Comparison of ENCODE assay signal across 10 mouse cellular contexts in the genomic region with DNA sequence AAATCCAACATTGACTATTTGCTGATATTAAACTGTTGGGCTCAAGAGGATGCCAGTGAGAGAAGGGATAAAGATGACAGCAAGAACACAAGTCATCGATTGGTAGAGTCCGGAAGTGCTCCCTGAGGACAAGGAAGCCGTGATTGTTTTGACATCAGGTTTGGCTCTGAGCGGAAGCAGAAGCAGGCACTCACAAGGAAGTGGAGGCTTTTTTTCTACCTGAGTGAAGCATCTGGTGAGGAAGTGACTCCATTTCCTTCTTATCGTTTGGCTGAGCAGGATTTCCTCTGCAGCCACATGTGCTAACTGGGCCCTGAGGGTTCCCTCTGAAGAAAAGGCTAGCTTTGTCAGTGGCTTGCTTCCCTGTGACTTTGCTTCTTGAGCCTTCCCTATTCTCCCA.
DNase-seq lines count a peak whose midpoint lies in the region; ATAC-seq and TF ChIP-seq lines count a peak whose summit lies in the region.
"Had no signal": no experiment of that assay in that cellular context is flagged by ENCODE, and none has a peak within 500 bp of the region (broad histone marks: within the 10 kb centered on the region; RNA-seq: fewer than 3 reads in every experiment).

No protein-coding gene starts in this region.

- TF ChIP-seq CTCF in gastrocnemius, adult 2 months (IDR thresholded peaks at IDR 0.05) = no peak
- TF ChIP-seq CTCF in thymus, adult 2 months (IDR thresholded peaks at IDR 0.05; ENCODE audit: borderline replicate concordance, control insufficient read depth, extremely low read depth, insufficient read depth, low read length, poor library complexity) = no peak

- intact Hi-C loops in gastrocnemius, adult 2 months (cut with DNase I) = no loop called here

- no peak for TF ChIP-seq POLR2A in thymus, adult 2 months (IDR thresholded peaks at IDR 0.05; ENCODE audit: control insufficient read depth, extremely low read depth, insufficient read depth, low read length, poor library complexity)

- no peaks in the 10 kb centered on the region for H3K27me3 ChIP-seq in midbrain, embryonic 11.5 days (ENCODE audit: control insufficient read depth, insufficient read depth, low read length)
- no peaks in the 10 kb centered on the region for H3K27me3 ChIP-seq in midbrain, embryonic 14.5 days (ENCODE audit: control insufficient read depth, insufficient read depth, low read length)
- H3K27me3 ChIP-seq in thymus, adult 2 months (ENCODE audit: control insufficient read depth, insufficient read depth, low read length) = no peaks in the 10 kb centered on the region

- H3K9me3 ChIP-seq in midbrain, embryonic 11.5 days (ENCODE audit: control insufficient read depth, low read length) = no peaks in the 10 kb centered on the region
- no peaks in the 10 kb centered on the region for H3K9me3 ChIP-seq in midbrain, embryonic 14.5 days (ENCODE audit: control insufficient read depth, low read length)
- H3K9me3 ChIP-seq: hindbrain, embryonic 10.5 days had no signal

- H3K4me2 ChIP-seq in midbrain, embryonic 11.5 days = no peak overlapping the region
- H3K4me2 ChIP-seq in midbrain, embryonic 14.5 days (ENCODE audit: low read length) = no peak overlapping the region

- ATAC-seq in midbrain, embryonic 11.5 days (ENCODE audit: low FRiP score) = no peak
- no peak for ATAC-seq in midbrain, embryonic 14.5 days (ENCODE audit: low FRiP score, low TSS enrichment)
- ATAC-seq in hematopoietic stem cell, adult 5-6 weeks (replicated peaks in 1 of 2; ENCODE audit: insufficient read depth in 1 of 2, low FRiP score in 2 of 2, low TSS enrichment in 1 of 2, low read depth in 1 of 2, poor library complexity in 2 of 2, severe bottlenecking in 2 of 2) = peak; percentile 73 to 80

- no peaks in the 10 kb centered on the region for H3K36me3 ChIP-seq in midbrain, embryonic 11.5 days (ENCODE audit: control insufficient read depth, insufficient read depth, low read length)
- no peaks in the 10 kb centered on the region for H3K36me3 ChIP-seq in midbrain, embryonic 14.5 days (ENCODE audit: control insufficient read depth, insufficient read depth, low read length)
- no peaks in the 10 kb centered on the region for H3K36me3 ChIP-seq in thymus, adult 2 months (ENCODE audit: control insufficient read depth, insufficient read depth, low read length)
- H3K36me3 ChIP-seq: hindbrain, embryonic 10.5 days had no signal

- DNase-seq in gastrocnemius, adult 2 months = no peak
- DNase-seq in gastrocnemius, adult 8-10 months (ENCODE audit: low spot score in 2 of 2) = no peak
- DNase-seq in midbrain, embryonic 11.5 days (ENCODE audit: low spot score, missing footprints) = peak; percentile 54
- no peak for DNase-seq in midbrain, embryonic 14.5 days
- DNase-seq in thymus, adult 2 months = peak; percentile 20
- DNase-seq in layer of hippocampus, adult 11-12 months (ENCODE audit: low spot score) = no peak
- no peak for DNase-seq in layer of hippocampus, adult 9-10 months (ENCODE audit: low spot score)

- no peak overlapping the region for H3K4me3 ChIP-seq in gastrocnemius, adult 2 months
- H3K4me3 ChIP-seq in midbrain, embryonic 11.5 days (ENCODE audit: low read depth, low read length) = no peak overlapping the region
- H3K4me3 ChIP-seq in midbrain, embryonic 14.5 days (replicated peaks; ENCODE audit: low read depth, low read length) = no peak overlapping the region
- H3K4me3 ChIP-seq in thymus, adult 2 months (ENCODE audit: control insufficient read depth, insufficient read depth, low read length) = no peak overlapping the region
- H3K4me3 ChIP-seq: hindbrain, embryonic 10.5 days had no signal

- H3K4me1 ChIP-seq in midbrain, embryonic 11.5 days (ENCODE audit: control insufficient read depth, insufficient read depth, low read length) = peaks cover 5% of the 10 kb centered on the region; the same call in 1 of the 2 replicates
- H3K4me1 ChIP-seq in midbrain, embryonic 14.5 days (ENCODE audit: control insufficient read depth, insufficient read depth, low read length) = no peaks in the 10 kb centered on the region
- peaks cover 20% of the 10 kb centered on the region for H3K4me1 ChIP-seq in thymus, adult 2 months (replicated peaks; ENCODE audit: control insufficient read depth, insufficient read depth, low read length)

- H3K9ac ChIP-seq in midbrain, embryonic 11.5 days (ENCODE audit: low read length) = no peak overlapping the region
- no peak overlapping the region for H3K9ac ChIP-seq in midbrain, embryonic 14.5 days (replicated peaks; ENCODE audit: low read length)
- H3K9ac ChIP-seq: liver, embryonic 14.5 days had no signal

- 88% methylated on average over 5 of the region's 5 CpGs for WGBS in midbrain, embryonic 11.5 days
- WGBS in midbrain, embryonic 14.5 days = 93% methylated on average over 5 of the region's 5 CpGs
- WGBS in thymus, adult 2 months = 43% methylated on average over 5 of the region's 5 CpGs

- peak overlapping the region; percentile 60; the same call in 1 of the 2 replicates for H3K27ac ChIP-seq in gastrocnemius, adult 2 months
- H3K27ac ChIP-seq in midbrain, embryonic 11.5 days (ENCODE audit: low read depth, low read length) = no peak overlapping the region
- no peak overlapping the region for H3K27ac ChIP-seq in midbrain, embryonic 14.5 days (replicated peaks; ENCODE audit: low read depth, low read length)
- peak overlapping the region; percentile 69; the same call in 1 of the 2 replicates for H3K27ac ChIP-seq in thymus, adult 2 months (ENCODE audit: control insufficient read depth, insufficient read depth, low read length)
- H3K27ac ChIP-seq: hindbrain, embryonic 10.5 days; liver, embryonic 14.5 days had no signal

Comparison
In these comparisons a context has a peak if more than half of its experiments do, and no peak if none do; other contexts are left out.
1. DNase-seq: peak in midbrain, embryonic 11.5 days (single experiment) and thymus, adult 2 months (single experiment); none in gastrocnemius, adult 2 months (single experiment), gastrocnemius, adult 8-10 months (0 of 2), midbrain, embryonic 14.5 days (single experiment), layer of hippocampus, adult 11-12 months (single experiment) and layer of hippocampus, adult 9-10 months (single experiment).
2. H3K27ac ChIP-seq: peak in gastrocnemius, adult 2 months (single experiment) and thymus, adult 2 months (single experiment); none in midbrain, embryonic 11.5 days (single experiment) and midbrain, embryonic 14.5 days (single experiment).
3. ATAC-seq: peak in hematopoietic stem cell, adult 5-6 weeks (2 of 2); none in midbrain, embryonic 11.5 days (single experiment) and midbrain, embryonic 14.5 days (single experiment).